Comparison of ENCODE assay signal across 12 mouse cellular contexts in genomic region chr1:38248027-38248426, GRCm38 (mm10).
DNase-seq lines count a peak whose midpoint lies in the region; ATAC-seq and TF ChIP-seq lines count a peak whose summit lies in the region.
"Had no signal": no experiment of that assay in that cellular context is flagged by ENCODE, and none has a peak within 500 bp of the region (broad histone marks: within the 10 kb centered on the region; RNA-seq: fewer than 3 reads in every experiment).

No protein-coding gene starts in this region.

- no peaks in the 10 kb centered on the region for H3K9me3 ChIP-seq in forebrain, embryonic 13.5 days (replicated peaks)
- no peaks in the 10 kb centered on the region for H3K9me3 ChIP-seq in forebrain, embryonic 11.5 days (ENCODE audit: control insufficient read depth, low read length)
- H3K9me3 ChIP-seq in hindbrain, embryonic 13.5 days = no peaks in the 10 kb centered on the region
- H3K9me3 ChIP-seq in neural tube, embryonic 12.5 days = no peaks in the 10 kb centered on the region

- no peak for TF ChIP-seq CTCF in layer of hippocampus, adult 2 months (conservative IDR thresholded peaks at IDR 0.05)

- no peak overlapping the region for H3K4me3 ChIP-seq in forebrain, embryonic 13.5 days
- no peak overlapping the region for H3K4me3 ChIP-seq in forebrain, embryonic 11.5 days (ENCODE audit: low read depth, low read length)
- H3K4me3 ChIP-seq in layer of hippocampus, adult 2 months = no peak overlapping the region
- H3K4me3 ChIP-seq in hindbrain, embryonic 13.5 days = no peak overlapping the region
- H3K4me3 ChIP-seq in neural tube, embryonic 12.5 days = no peak overlapping the region

- 76% methylated on average over 9 of the region's 9 CpGs for WGBS in forebrain, embryonic 13.5 days
- WGBS in forebrain, embryonic 11.5 days = 73% methylated on average over 9 of the region's 9 CpGs
- 28% methylated on average over 9 of the region's 9 CpGs for WGBS in hindbrain, embryonic 13.5 days
- WGBS in neural tube, embryonic 12.5 days = 35% methylated on average over 9 of the region's 9 CpGs

- no peaks in the 10 kb centered on the region for H3K27me3 ChIP-seq in forebrain, embryonic 13.5 days
- no peaks in the 10 kb centered on the region for H3K27me3 ChIP-seq in forebrain, embryonic 11.5 days (ENCODE audit: control insufficient read depth, insufficient read depth, low read length)
- no peaks in the 10 kb centered on the region for H3K27me3 ChIP-seq in hindbrain, embryonic 13.5 days
- no peaks in the 10 kb centered on the region for H3K27me3 ChIP-seq in neural tube, embryonic 12.5 days (replicated peaks)

- no peak for ATAC-seq in forebrain, embryonic 13.5 days
- no peak for ATAC-seq in forebrain, embryonic 11.5 days (replicated peaks; ENCODE audit: low FRiP score)
- no peak for ATAC-seq in hindbrain, embryonic 13.5 days (ENCODE audit: low FRiP score)
- ATAC-seq in neural tube, embryonic 12.5 days (ENCODE audit: low FRiP score, low read depth) = peak; percentile 39; the same call in 1 of the 2 replicates
- ATAC-seq: lung, postnatal 0 days had no signal

- H3K27ac ChIP-seq in forebrain, embryonic 13.5 days = peak overlapping the region; percentile 51
- H3K27ac ChIP-seq in forebrain, embryonic 11.5 days (ENCODE audit: low read depth, low read length) = no peak overlapping the region
- H3K27ac ChIP-seq in layer of hippocampus, adult 2 months = peak overlapping the region; percentile 33; the same call in 1 of the 2 replicates
- peak overlapping the region; percentile 82 for H3K27ac ChIP-seq in hindbrain, embryonic 13.5 days
- peak overlapping the region; percentile 26; the same call in 1 of the 2 replicates for H3K27ac ChIP-seq in neural tube, embryonic 12.5 days

- H3K36me3 ChIP-seq in forebrain, embryonic 13.5 days (ENCODE audit: poor library complexity, severe bottlenecking) = no peaks in the 10 kb centered on the region
- H3K36me3 ChIP-seq in forebrain, embryonic 11.5 days (ENCODE audit: control insufficient read depth, insufficient read depth, low read length) = no peaks in the 10 kb centered on the region
- H3K36me3 ChIP-seq in hindbrain, embryonic 13.5 days = no peaks in the 10 kb centered on the region
- no peaks in the 10 kb centered on the region for H3K36me3 ChIP-seq in neural tube, embryonic 12.5 days

- H3K4me2 ChIP-seq in forebrain, embryonic 13.5 days = no peak overlapping the region
- H3K4me2 ChIP-seq in forebrain, embryonic 11.5 days (ENCODE audit: low read depth, low read length, severe bottlenecking) = no peak overlapping the region
- no peak overlapping the region for H3K4me2 ChIP-seq in hindbrain, embryonic 13.5 days
- H3K4me2 ChIP-seq in neural tube, embryonic 12.5 days (replicated peaks) = 0 out of 2 replicates have a peak overlapping the region, but pooled peaks have one; percentile 5

- no peaks in the 10 kb centered on the region for H3K4me1 ChIP-seq in forebrain, embryonic 13.5 days
- no peaks in the 10 kb centered on the region for H3K4me1 ChIP-seq in forebrain, embryonic 11.5 days (replicated peaks; ENCODE audit: control insufficient read depth, insufficient read depth, low read length)
- H3K4me1 ChIP-seq in hindbrain, embryonic 13.5 days (replicated peaks) = peaks cover 23% of the 10 kb centered on the region
- H3K4me1 ChIP-seq in neural tube, embryonic 12.5 days = peaks cover 20% of the 10 kb centered on the region

- no peak overlapping the region for H3K9ac ChIP-seq in forebrain, embryonic 13.5 days
- no peak overlapping the region for H3K9ac ChIP-seq in forebrain, embryonic 11.5 days (ENCODE audit: low read length)
- no peak overlapping the region for H3K9ac ChIP-seq in hindbrain, embryonic 13.5 days
- no peak overlapping the region for H3K9ac ChIP-seq in neural tube, embryonic 12.5 days

- no peak for DNase-seq in forebrain, embryonic 11.5 days (ENCODE audit: low spot score)
- DNase-seq in layer of hippocampus, adult 2 months (ENCODE audit: low spot score in 2 of 2) = no peak
- DNase-seq in layer of hippocampus, adult 11-12 months (ENCODE audit: low spot score) = no peak
- no peak for DNase-seq in frontal cortex, postnatal 14 days (ENCODE audit: low spot score in 2 of 2)
- no peak for DNase-seq in right cerebral cortex, postnatal 14 days
- DNase-seq: B cell, adult 2 months; cerebellum, adult 9-10 months; gastrocnemius, postnatal 36 days had no signal
